Mouse (Mus musculus) megakaryocyte, embryonic 14.5 days (primary cell): ENCODE data around the gene Krtap5-5. TPM values are rescaled to one million over a fixed set of nuclear protein-coding genes. Genes with fewer than 3 reads are reported as not detected.
"Not testable (repeated sequence)": the region's sequence is repeated elsewhere in the genome, so short reads cannot be mapped to it uniquely, and the experiment has no call there.

Source experiments
- H3K27me3 ChIP-seq: replicated peaks from 2 replicates; pipeline ENCODE3; 2012; ENCODE audit warnings: inconsistent platforms
- H3K36me3 ChIP-seq: replicated peaks from 2 replicates; pipeline ENCODE3; 2012; ENCODE audit warnings: low read length, inconsistent platforms, mixed read lengths
- H3K4me1 ChIP-seq: 2 replicates; pipeline ENCODE4 v1.6.1; 2012; ENCODE audit warnings: inconsistent platforms
- H3K4me3 ChIP-seq: replicated peaks from 2 replicates; pipeline ENCODE3; 2012; ENCODE audit warnings: moderate library complexity, mild to moderate bottlenecking, inconsistent platforms
- H3K9me3 ChIP-seq: 2 replicates; pipeline ENCODE4 v1.6.1; 2012; ENCODE audit warnings: inconsistent platforms
- FLI1 ChIP-seq: IDR thresholded peaks from 2 replicates; pipeline ENCODE4 v1.6.1; 2012; ENCODE audit warnings: low read length, inconsistent platforms, mixed read lengths
- GATA1 ChIP-seq: IDR thresholded peaks from 3 replicates; pipeline ENCODE4 v1.6.1; 2012; ENCODE audit warnings: mixed read lengths, low read length, inconsistent platforms, borderline replicate concordance
- polyA plus RNA-seq: library from polyadenylated mRNA; stranded (reverse); fragments of >175 nt; gene quantifications from 2 replicates; pipeline ENCODE4 v1.2.3, GENCODE M21; 2012; ENCODE audit warnings: low replicate concordance; ENCODE audit not compliant: insufficient read depth

The Krtap5-5 gene
- polyA plus RNA-seq: not detected in 2 replicates

DNA sequence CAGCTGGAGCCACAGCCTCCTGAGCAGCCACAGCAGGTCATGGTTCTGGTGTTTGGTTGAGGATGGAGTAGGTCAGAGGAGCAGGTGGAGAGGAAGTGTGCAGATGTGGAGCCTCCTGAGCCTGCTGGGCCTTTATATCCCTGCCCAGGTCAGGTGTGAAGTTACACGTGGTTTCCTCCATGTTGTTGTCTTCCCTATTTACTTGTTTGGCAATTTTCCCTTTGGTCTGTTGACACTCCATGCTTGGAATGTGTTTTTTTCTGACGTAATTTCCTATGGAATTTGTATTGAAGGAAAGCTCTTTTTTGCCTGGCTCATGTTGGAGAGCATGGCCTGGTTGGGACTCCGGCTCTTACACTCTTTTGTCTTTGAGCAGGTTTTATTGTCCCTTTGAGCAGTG lies at the start of gene Krtap5-5:
TSS of gene Krtap5-5 (minus strand) at position 101 of the 400 bp plus-strand sequence.
- H3K4me3 ChIP-seq, H3K4me1 ChIP-seq: not testable (repeated sequence)
- peaks cover 26% of the 10 kb centered on the region for H3K27me3 ChIP-seq

DNA sequence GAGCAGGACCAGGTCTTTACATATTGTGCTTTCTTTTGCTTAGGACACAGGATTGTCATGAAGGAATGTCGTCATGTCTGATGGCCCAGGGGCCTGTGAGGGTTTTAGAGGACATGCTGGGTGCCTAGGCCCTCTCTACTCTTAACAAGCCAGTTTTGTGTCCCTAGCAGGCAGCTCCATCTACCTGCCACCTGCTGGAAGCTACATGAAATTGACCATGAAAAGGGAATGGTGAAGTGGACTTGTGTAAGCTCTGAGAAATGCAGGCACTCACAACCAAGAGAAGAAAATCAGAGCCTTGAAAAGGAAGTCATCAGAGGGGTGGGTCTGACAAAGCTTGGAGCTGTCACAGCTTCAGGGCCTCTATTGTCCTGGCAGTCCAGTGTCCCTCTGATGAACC lies 49.5 kb upstream of the Krtap5-5 start:
- Histone ChIP-seq H3K27me3 (peaks cover 39% of the 10 kb centered on the region), H3K4me1 (peaks cover 19% of the 10 kb centered on the region)
- not testable (repeated sequence) for H3K9me3 ChIP-seq, H3K4me3 ChIP-seq, H3K36me3 ChIP-seq

More for the DNA sequence above, at the start of gene Krtap5-5:
- H3K9me3 ChIP-seq, H3K36me3 ChIP-seq: not testable (repeated sequence)

GRCm38 (mm10) chr7:142278183-142278582 lies 48.4 kb upstream of the Krtap5-5 start:
- not testable (repeated sequence) for H3K9me3 ChIP-seq, H3K4me3 ChIP-seq, H3K36me3 ChIP-seq
- Histone ChIP-seq H3K27me3 (peaks cover 33% of the 10 kb centered on the region), H3K4me1 (peaks cover 18% of the 10 kb centered on the region)

- H3K4me1 ChIP-seq, H3K36me3 ChIP-seq, H3K9me3 ChIP-seq, H3K4me3 ChIP-seq: not testable (repeated sequence)
- H3K27me3 ChIP-seq: peaks cover 31% of the 10 kb centered on the region
These were observed 44.5 kb upstream of the Krtap5-5 start, which contains the start of gene Gm4559 for GRCm38 (mm10) chr7:142274263-142274662. Gene Gm4559, minus strand, starts transcription at chr7:142274363.

DNA sequence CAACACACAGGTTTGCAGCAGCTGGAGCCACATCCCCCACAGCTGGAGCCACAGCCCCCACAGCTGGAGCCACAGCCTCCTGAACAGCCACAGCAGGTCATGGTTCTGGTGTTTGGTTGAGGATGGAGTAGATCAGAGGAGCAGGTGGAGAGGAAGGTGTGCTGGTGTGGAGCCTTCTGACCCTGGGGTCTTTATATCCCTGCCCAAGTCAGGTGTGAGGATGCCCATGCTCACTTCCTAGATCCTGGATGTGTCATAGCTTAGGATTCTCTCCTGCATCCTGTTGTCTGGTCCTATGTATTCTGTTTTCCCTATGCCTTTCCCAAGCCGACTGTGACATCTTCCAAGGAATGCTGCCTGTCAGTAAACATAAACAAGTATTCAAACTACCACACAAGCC lies 28.5 kb upstream of the Krtap5-5 start, which contains the start of gene Gm2431:
TSS of gene Gm2431 (minus strand) at position 101 of the 400 bp plus-strand sequence.
- not testable (repeated sequence) for H3K36me3 ChIP-seq, H3K4me1 ChIP-seq, H3K4me3 ChIP-seq, H3K9me3 ChIP-seq
- H3K27me3 ChIP-seq: peaks cover 24% of the 10 kb centered on the region

DNA sequence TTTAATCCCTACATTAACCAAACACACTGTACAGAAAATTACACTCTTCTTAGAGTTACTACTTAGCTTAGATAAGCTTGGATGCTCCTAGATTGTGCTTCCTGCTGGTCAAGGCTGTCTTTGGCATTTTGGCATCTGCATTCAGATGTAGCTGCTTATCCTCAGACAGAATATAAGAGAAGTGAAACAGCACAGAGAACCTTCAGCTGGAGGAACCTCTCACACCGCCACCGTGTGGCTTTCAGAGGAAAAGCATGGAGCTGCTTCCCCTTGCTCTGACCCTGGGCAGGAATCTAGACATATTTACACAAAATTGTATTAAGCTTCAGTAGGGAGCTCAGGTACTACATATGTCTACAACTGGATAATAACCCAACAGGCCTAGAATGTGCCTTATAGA lies 25.7 kb upstream of the Krtap5-5 start:
- TF ChIP-seq FLI1 (no peak), GATA1 (no peak)
- no peaks in the 10 kb centered on the region for H3K9me3 ChIP-seq

GRCm38 (mm10) chr7:142249824-142250223 lies 20.1 kb upstream of the Krtap5-5 start:
- TF ChIP-seq GATA1: no peak
- no peak for TF ChIP-seq FLI1
- peaks cover 21% of the 10 kb centered on the region for H3K4me1 ChIP-seq
- H3K27me3 ChIP-seq: peaks cover 48% of the 10 kb centered on the region
- H3K36me3 ChIP-seq: no peaks in the 10 kb centered on the region
- no peaks in the 10 kb centered on the region for H3K9me3 ChIP-seq
- no peak overlapping the region for H3K4me3 ChIP-seq

More for the DNA sequence above, 25.7 kb upstream of the Krtap5-5 start:
- no peaks in the 10 kb centered on the region for H3K36me3 ChIP-seq
- H3K4me1 ChIP-seq: no peaks in the 10 kb centered on the region; the same call in 1 of the 2 replicates
- H3K27me3 ChIP-seq: peaks cover 39% of the 10 kb centered on the region
- H3K4me3 ChIP-seq: no peak overlapping the region

DNA sequence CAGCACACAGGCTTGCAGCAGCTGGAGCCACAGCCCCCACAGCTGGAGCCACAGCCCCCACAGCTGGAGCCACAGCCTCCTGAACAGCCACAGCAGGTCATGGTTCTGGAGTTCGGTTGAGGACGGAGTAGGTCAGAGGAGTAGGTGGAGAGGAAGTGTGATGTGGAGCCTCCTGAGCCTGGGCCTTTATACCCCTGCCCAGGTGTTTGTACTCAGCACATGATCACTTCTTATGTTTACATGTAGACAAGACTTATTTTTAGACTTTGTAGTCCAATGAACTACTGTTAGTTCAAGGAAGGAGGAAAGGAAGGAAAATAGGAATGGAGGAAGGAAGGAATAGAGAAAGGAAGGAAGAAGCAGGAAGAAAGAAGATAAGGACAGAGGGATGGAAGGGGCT lies 11.2 kb upstream of the Krtap5-5 start, which contains the start of gene Gm40460:
TSS of gene Gm40460 (minus strand) at position 101 of the 400 bp plus-strand sequence.
- peaks cover 22% of the 10 kb centered on the region for H3K9me3 ChIP-seq
- no peak within 1 kb of the TSS for H3K4me3 ChIP-seq
- TF ChIP-seq GATA1 (no peak), FLI1 (no peak)
- no peaks in the 10 kb centered on the region for H3K4me1 ChIP-seq
- H3K27me3 ChIP-seq: peaks cover 47% of the 10 kb centered on the region
- H3K36me3 ChIP-seq: no peaks in the 10 kb centered on the region

GRCm38 (mm10) chr7:142231540-142231939 lies 1.8 kb upstream of the Krtap5-5 start:
- Histone ChIP-seq H3K4me1 (no peaks in the 10 kb centered on the region), H3K4me3 (no peak overlapping the region), H3K9me3 (peaks cover 26% of the 10 kb centered on the region), H3K36me3 (no peaks in the 10 kb centered on the region), H3K27me3 (peaks cover 24% of the 10 kb centered on the region)
- TF ChIP-seq FLI1 (no peak), GATA1 (no peak)

DNA sequence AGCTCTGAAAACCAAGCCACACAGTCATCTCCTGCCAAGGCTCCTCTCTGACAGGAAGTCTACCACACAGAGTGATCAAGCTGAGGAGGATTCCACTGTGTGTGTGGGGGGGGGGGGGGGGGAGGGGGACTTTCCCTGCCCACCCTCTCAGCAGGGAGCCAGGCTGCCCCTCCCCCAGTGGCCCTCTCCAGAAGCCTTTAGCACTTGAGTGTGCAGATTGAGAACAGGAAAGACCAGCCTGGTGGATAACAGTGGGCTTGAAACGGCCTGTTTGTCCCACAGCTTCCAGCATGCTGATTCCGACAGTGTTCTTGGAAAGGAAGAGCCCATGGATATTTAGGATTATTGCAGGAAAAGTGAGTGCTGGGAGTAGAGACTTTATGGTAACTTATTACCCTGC lies 5.3 kb downstream of the Krtap5-5 start:
- H3K4me3 ChIP-seq: no peak overlapping the region
- peaks cover 24% of the 10 kb centered on the region for H3K27me3 ChIP-seq
- no peak for TF ChIP-seq GATA1
- no peak for TF ChIP-seq FLI1
- H3K9me3 ChIP-seq: peaks cover 29% of the 10 kb centered on the region
- no peaks in the 10 kb centered on the region for H3K36me3 ChIP-seq
- no peaks in the 10 kb centered on the region for H3K4me1 ChIP-seq

DNA sequence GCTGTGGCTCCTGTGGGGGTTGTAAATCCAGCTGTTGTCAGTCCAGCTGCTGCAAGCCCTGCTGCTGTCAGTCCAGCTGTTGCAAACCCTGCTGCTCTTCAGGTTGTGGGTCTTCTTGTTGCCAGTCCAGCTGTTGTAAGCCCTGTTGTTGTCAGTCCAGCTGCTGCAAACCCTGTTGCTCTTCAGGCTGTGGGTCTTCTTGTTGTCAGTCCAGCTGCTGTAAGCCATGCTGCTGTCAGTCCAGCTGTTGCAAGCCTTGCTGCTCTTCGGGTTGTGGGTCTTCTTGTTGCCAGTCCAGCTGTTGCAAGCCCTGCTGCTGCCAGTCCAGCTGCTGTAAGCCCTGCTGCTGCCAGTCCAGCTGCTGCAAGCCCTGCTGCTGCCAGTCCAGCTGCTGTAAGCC lies 17.6 kb downstream of the Krtap5-5 start:
- H3K4me3 ChIP-seq, H3K9me3 ChIP-seq, H3K4me1 ChIP-seq, H3K36me3 ChIP-seq: not testable (repeated sequence)
- H3K27me3 ChIP-seq: peaks cover 34% of the 10 kb centered on the region
